Mouse (Mus musculus) heart, embryonic 15.5 days (tissue): ENCODE data around the gene Gm49368. TPM values are rescaled to one million over a fixed set of nuclear protein-coding genes. Genes with fewer than 3 reads are reported as not detected.

ENCODE experiments used
- polyA plus RNA-seq: library from polyadenylated mRNA; unstranded; fragments of >200 nt; fragmentation: Nextera tagmentation; extraction: Ambion mirVana; gene quantifications from 2 replicates; pipeline ENCODE4 v1.2.1, GENCODE M21; 2015

The Gm49368 gene
- polyA plus RNA-seq, 1 experiment from 2014 or later, result not detected

Other genes with a start within 250 kb of the Gm49368 start
- 50.5 and 51.0 TPM in 2 replicates for gene Stx4a, start 238.4 kb upstream of the Gm49368 start, polyA plus RNA-seq
- gene Stx1b, start 238.1 kb upstream of the Gm49368 start, polyA plus RNA-seq, result 1.4 and 2.1 TPM in 2 replicates
- gene Zfp646, start 186.5 kb upstream of the Gm49368 start, polyA plus RNA-seq, result 5.3 and 7.0 TPM in 2 replicates
- 7.9 and 11.1 TPM in 2 replicates for gene Zfp668, start 185.9 kb upstream of the Gm49368 start, polyA plus RNA-seq
- 1.2 and 1.7 TPM in 2 replicates for gene Prss53, start 171.7 kb upstream of the Gm49368 start, polyA plus RNA-seq
- gene Gm21974, start 167.2 kb upstream of the Gm49368 start, polyA plus RNA-seq, result not detected in 2 replicates
- gene Vkorc1, start 167.1 kb upstream of the Gm49368 start, polyA plus RNA-seq, result 95.9 and 126 TPM in 2 replicates
- gene Bckdk, start 158.6 kb upstream of the Gm49368 start, polyA plus RNA-seq, result 122 and 145 TPM in 2 replicates
- 23.5 and 27.6 TPM in 2 replicates for gene Kat8, start 150.2 kb upstream of the Gm49368 start, polyA plus RNA-seq
- gene Prss8, start 132.6 kb upstream of the Gm49368 start, polyA plus RNA-seq, result 1.9 and 6.0 TPM in 2 replicates
- gene Prss36, start 116.0 kb upstream of the Gm49368 start, polyA plus RNA-seq, result 7.9 and 10.0 TPM in 2 replicates
- 254 and 307 TPM in 2 replicates for gene Fus, start 95.2 kb upstream of the Gm49368 start, polyA plus RNA-seq
- gene Pycard, start 68.8 kb upstream of the Gm49368 start, polyA plus RNA-seq, result 42.8 and 56.1 TPM in 2 replicates
- gene Trim72, start 58.7 kb upstream of the Gm49368 start, polyA plus RNA-seq, result 0.77 and 1.1 TPM in 2 replicates
- gene Itgam, start within 50 bp of the Gm49368 start, polyA plus RNA-seq, result 0.69 and 1.6 TPM in 2 replicates
- 0.14 and 0.61 TPM in 2 replicates for gene Itgax, start 66.9 kb downstream of the Gm49368 start, polyA plus RNA-seq
- 0.20 TPM in 2 replicates for gene Itgad, start 91.7 kb downstream of the Gm49368 start, polyA plus RNA-seq
- gene Cox6a2, start 143.7 kb downstream of the Gm49368 start, polyA plus RNA-seq, result 718 and 1,101 TPM in 2 replicates
- gene Armc5, start 174.7 kb downstream of the Gm49368 start, polyA plus RNA-seq, result 11.5 and 14.9 TPM in 2 replicates
- 5.8 and 6.1 TPM in 2 replicates for gene 9130023H24Rik, start 175.3 kb downstream of the Gm49368 start, polyA plus RNA-seq
- gene Tgfb1i1, start 184.1 kb downstream of the Gm49368 start, polyA plus RNA-seq, result 160 and 174 TPM in 2 replicates
- gene Slc5a2, start 203.0 kb downstream of the Gm49368 start, polyA plus RNA-seq, result not detected in 2 replicates
- gene BC017158, start 235.5 kb downstream of the Gm49368 start, polyA plus RNA-seq, result 12.6 and 18.1 TPM in 2 replicates